Mouse (Mus musculus) testis, adult 2 months (tissue): ENCODE measurements at regions not wholly inside any gene's neighbourhood (a gene's known extent, or its start where the extent isn't known, plus 50 kb on each side); places are given as distances from the start of the nearest gene placed in this dataset.

Source experiments
- H3K27ac ChIP-seq: fragments of 200-500 bp; 2 replicates; pipeline ENCODE4 v1.5.1; 2012; ENCODE audit warnings: low read depth, low read length; ENCODE audit not compliant: control insufficient read depth, insufficient read depth
- H3K27me3 ChIP-seq: fragments of 200-500 bp; 2 replicates; pipeline ENCODE4 v1.6.1; 2012; ENCODE audit warnings: mild to moderate bottlenecking, low read length, moderate library complexity; ENCODE audit not compliant: control insufficient read depth, insufficient read depth
- H3K36me3 ChIP-seq: fragments of 200-500 bp; 2 replicates; pipeline ENCODE4 v1.6.1; 2012; ENCODE audit warnings: mild to moderate bottlenecking, low read length; ENCODE audit not compliant: control insufficient read depth, insufficient read depth
- H3K4me1 ChIP-seq: fragments of 200-500 bp; 2 replicates; pipeline ENCODE4 v1.6.1; 2012; ENCODE audit warnings: low read length; ENCODE audit not compliant: control insufficient read depth, insufficient read depth
- H3K4me3 ChIP-seq: fragments of 200-500 bp; 2 replicates; pipeline ENCODE4 v1.5.1; 2012; ENCODE audit warnings: low read depth, mild to moderate bottlenecking, low read length, moderate library complexity, mixed read lengths; ENCODE audit not compliant: control insufficient read depth
- CTCF ChIP-seq: fragments of 200-500 bp; IDR thresholded peaks from 2 replicates; pipeline ENCODE4 v1.5.1; 2012; ENCODE audit warnings: low read depth, mild to moderate bottlenecking, inconsistent platforms, low read length, moderate library complexity; ENCODE audit not compliant: control insufficient read depth, insufficient read depth, insufficient replicate concordance
- POLR2A ChIP-seq: fragments of 200-500 bp; IDR thresholded peaks from 2 replicates; pipeline ENCODE4 v1.6.1; 2012; ENCODE audit warnings: low read depth, mild to moderate bottlenecking, inconsistent platforms, low read length, moderate library complexity; ENCODE audit not compliant: control insufficient read depth

DNA sequence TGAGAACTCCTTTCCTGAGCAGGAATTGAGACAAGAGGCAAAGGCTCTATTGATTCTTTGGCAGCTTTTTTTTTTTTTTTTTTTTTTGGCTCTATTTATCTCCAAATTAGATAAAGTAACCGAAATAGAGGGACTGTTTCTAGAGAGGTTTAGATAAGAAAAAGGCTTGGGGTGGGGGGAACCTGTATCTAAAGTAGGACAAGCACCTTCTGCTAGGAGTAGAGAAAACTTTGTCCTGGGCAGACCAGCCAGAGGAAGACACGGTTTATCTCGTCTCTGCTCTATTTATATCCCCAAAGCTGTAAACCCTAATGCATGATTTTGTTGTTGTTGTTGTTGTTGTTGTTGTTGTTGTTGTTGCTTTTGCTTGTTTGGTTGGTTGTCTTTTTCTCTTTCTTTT lies 199.6 kb upstream of the Gm11114 start:
- Histone ChIP-seq H3K27me3 (no peaks in the 10 kb centered on the region), H3K4me3 (no peak overlapping the region), H3K36me3 (no peaks in the 10 kb centered on the region), H3K27ac (no peak overlapping the region), H3K4me1 (no peaks in the 10 kb centered on the region; the same call in 1 of the 2 replicates)
- no peak for TF ChIP-seq POLR2A

DNA sequence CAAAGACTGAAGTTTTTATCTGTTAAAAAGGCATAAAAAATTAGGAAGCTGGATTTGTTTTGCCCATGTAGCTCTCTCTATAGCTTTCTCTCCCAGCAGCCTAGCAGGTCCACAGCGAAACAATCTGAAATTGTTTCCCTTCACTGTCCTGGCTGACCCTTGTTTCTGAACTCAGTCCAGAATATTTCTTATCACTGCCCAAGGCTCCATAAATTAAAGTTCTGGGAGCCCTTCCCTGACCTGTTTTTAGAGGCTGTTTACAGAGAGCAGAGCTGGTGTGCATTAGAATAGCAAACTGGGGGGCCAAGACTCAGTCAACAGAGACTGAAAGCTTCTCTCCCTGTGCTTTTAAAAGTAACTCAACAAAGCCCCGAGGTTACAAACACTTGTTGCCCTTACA lies 198.3 kb upstream of the Gm11114 start:
- Histone ChIP-seq H3K4me1 (no peaks in the 10 kb centered on the region; the same call in 1 of the 2 replicates), H3K36me3 (no peaks in the 10 kb centered on the region), H3K27ac (no peak overlapping the region), H3K4me3 (no peak overlapping the region), H3K27me3 (no peaks in the 10 kb centered on the region)
- TF ChIP-seq CTCF (no peak), POLR2A (no peak)

DNA sequence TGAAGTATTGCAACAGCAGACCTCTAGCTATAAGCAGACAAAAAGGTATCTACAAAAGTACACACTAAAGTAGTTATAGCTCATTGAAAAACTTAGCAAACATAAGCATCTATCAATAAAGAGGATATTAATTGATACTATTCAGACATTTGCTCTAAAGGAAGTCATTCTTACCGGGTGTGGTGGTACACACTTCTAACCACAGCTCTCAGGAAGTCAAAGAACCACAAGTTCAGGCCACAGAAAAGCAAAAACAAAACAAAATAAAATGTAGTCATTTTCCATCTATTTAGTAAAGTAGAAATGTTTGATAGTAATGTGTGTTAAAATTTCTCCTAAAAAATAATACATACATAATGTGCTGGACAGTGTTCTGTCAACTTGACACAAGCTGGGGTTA lies 192.5 kb upstream of the Gm11114 start:
- TF ChIP-seq CTCF, result no peak
- no peak for TF ChIP-seq POLR2A
- no peak overlapping the region for H3K4me3 ChIP-seq
- no peaks in the 10 kb centered on the region for H3K27me3 ChIP-seq
- H3K36me3 ChIP-seq, result no peaks in the 10 kb centered on the region
- no peaks in the 10 kb centered on the region for H3K4me1 ChIP-seq
- no peak overlapping the region for H3K27ac ChIP-seq

DNA sequence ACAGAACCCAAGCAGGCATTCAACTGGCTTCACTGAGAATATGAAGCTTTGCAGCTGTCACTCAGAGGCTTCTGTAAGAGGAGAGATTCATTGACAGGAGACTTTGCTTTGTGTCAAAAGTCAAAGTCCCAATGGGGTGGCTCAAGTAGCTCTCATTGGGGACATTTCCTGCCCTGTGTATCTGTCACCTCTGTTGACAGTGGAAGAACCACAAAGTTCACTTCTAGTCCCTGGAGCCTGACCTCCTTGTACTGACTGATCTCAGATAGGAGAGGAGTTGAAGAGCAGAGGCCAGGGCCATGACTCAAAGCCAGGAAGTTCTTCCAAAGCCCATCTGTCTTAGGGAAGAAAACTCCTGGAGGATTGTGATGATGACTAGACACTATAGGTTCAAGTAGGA lies 191.5 kb upstream of the Gm11114 start:
- Histone ChIP-seq H3K27me3 (no peaks in the 10 kb centered on the region), H3K36me3 (no peaks in the 10 kb centered on the region), H3K4me1 (no peaks in the 10 kb centered on the region), H3K27ac (no peak overlapping the region), H3K4me3 (no peak overlapping the region)
- TF ChIP-seq POLR2A, result no peak
- no peak for TF ChIP-seq CTCF

DNA sequence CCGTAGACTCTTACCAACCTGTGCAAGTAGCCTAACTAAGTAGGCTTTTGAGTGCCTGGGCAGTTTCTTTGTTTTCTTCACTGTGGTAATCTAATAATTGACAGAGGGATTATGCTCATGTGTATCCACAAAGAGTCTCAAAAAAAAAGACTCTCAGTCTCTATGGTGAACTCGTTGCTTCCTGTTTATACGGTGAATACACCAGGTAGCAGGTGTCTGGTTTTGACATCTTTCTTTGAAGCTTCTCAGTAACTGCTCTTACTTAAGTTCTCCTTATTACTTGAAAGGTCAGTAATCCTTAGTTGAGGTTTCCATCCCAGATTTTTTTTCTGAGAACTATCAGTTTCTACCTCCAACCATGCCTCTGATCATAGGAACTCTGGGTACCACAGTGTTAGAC lies 188.9 kb upstream of the Gm11114 start:
- TF ChIP-seq CTCF (no peak), POLR2A (no peak)
- no peaks in the 10 kb centered on the region for H3K36me3 ChIP-seq
- no peak overlapping the region for H3K27ac ChIP-seq
- H3K4me1 ChIP-seq, result no peaks in the 10 kb centered on the region
- no peak overlapping the region for H3K4me3 ChIP-seq
- H3K27me3 ChIP-seq, result no peaks in the 10 kb centered on the region

DNA sequence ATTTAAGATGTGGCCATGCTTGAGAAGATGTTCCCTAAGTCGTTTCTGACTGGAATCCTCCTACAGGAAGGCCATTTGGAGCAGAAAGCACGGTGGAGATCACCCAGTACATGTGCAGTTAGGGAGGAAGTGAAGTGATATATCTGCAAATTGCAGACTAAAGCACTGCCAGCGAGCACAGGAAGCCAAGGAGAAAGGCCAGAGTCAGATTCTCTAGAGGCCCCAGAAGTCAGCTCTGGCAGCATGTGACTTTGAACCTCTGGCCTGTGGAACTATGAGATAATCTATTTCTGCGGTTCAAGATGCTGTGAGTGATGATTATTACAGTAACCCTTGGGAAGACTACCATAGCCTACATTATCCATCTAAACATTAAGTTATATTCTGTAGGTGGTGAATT lies 186.8 kb upstream of the Gm11114 start:
- H3K4me3 ChIP-seq, result no peak overlapping the region
- TF ChIP-seq POLR2A (no peak), CTCF (no peak)
- H3K36me3 ChIP-seq, result no peaks in the 10 kb centered on the region
- no peaks in the 10 kb centered on the region for H3K4me1 ChIP-seq
- H3K27me3 ChIP-seq, result no peaks in the 10 kb centered on the region
- H3K27ac ChIP-seq, result no peak overlapping the region

DNA sequence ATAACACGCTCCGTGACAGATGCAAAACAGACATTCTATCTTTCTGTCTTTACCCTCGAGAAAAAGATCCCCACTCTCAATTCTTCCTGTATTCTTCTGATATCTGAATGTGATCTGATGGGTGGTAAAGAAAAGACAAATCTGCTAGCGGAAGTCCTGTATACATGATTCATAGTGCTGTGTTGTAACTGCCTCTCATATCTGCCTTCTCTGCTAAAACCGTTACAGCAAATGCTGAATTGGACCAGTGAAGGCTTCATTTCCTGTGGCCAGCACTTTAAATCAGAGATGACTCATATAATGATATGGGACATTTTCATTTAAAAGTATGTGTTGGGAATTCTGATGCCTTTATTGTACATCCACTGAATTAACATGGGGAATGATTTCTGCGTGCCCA lies 186.0 kb upstream of the Gm11114 start:
- Histone ChIP-seq H3K27me3 (no peaks in the 10 kb centered on the region), H3K36me3 (no peaks in the 10 kb centered on the region), H3K27ac (no peak overlapping the region), H3K4me1 (no peaks in the 10 kb centered on the region), H3K4me3 (no peak overlapping the region)
- TF ChIP-seq CTCF (no peak), POLR2A (no peak)

DNA sequence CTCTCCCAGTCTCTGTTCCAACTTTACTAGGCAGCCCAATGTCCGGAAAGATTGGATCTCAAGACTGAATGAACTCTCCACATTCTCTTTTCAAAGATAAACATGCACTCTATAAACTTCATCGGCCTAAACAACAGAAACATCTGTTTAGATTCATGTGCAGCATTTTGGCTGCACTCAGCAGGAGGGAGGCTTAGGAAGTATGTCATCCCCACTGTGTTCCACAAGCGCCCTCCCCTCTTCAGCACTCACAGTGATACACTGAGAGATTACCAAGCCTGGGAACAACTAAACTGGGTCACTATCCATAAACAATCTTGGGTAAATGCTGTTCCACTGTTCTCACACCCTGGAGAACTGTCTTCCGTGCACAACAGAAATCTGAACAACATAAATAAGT lies 185.5 kb upstream of the Gm11114 start:
- TF ChIP-seq CTCF (no peak), POLR2A (no peak)
- Histone ChIP-seq H3K4me1 (no peaks in the 10 kb centered on the region), H3K4me3 (no peak overlapping the region), H3K27me3 (no peaks in the 10 kb centered on the region), H3K36me3 (no peaks in the 10 kb centered on the region), H3K27ac (no peak overlapping the region)
